Mouse (Mus musculus) myocyte (in vitro differentiated cells): ENCODE results near the gene Banp. TPM values are rescaled to one million over a fixed set of nuclear protein-coding genes. Genes with fewer than 3 reads are reported as not detected.

ENCODE experiments used
- H3K27me3 ChIP-seq: one replicate; pipeline ENCODE4 v1.6.1; 2011; ENCODE audit not compliant: control insufficient read depth, insufficient read depth, insufficient read length
- H3K36me3 ChIP-seq: one replicate; pipeline ENCODE4 v1.6.1; 2011; ENCODE audit not compliant: control insufficient read depth, insufficient read depth
- H3K4me2 ChIP-seq: one replicate; pipeline ENCODE4 v1.6.1; 2011; ENCODE audit warnings: low read depth, control low read depth
- H3K4me3 ChIP-seq: one replicate; pipeline ENCODE4 v1.5.1; 2011; ENCODE audit warnings: mild to moderate bottlenecking, control low read depth, moderate library complexity
- H3K79me2 ChIP-seq: one replicate; pipeline ENCODE4 v1.6.1; 2011; ENCODE audit not compliant: control insufficient read depth, insufficient read depth
- H3ac ChIP-seq: one replicate; pipeline ENCODE4 v1.6.1; 2011; ENCODE audit not compliant: control insufficient read depth, insufficient read length
- CEBPB ChIP-seq: IDR thresholded peaks from 2 replicates; pipeline ENCODE4 v1.6.1; 2011; ENCODE audit warnings: mild to moderate bottlenecking, moderate library complexity; ENCODE audit not compliant: poor library complexity, insufficient read depth, severe bottlenecking
- E2F4 ChIP-seq: IDR thresholded peaks from one replicate; pipeline ENCODE4 v1.6.1; 2011; ENCODE audit warnings: mild to moderate bottlenecking, control low read depth, moderate library complexity; ENCODE audit not compliant: insufficient read depth
- MAX ChIP-seq: IDR thresholded peaks from one replicate; pipeline ENCODE4 v1.6.1; 2011; ENCODE audit warnings: low read depth, mild to moderate bottlenecking, control low read depth
- MYOD1 ChIP-seq, 3 experiments: IDR thresholded peaks; one replicate each; pipeline ENCODE4 v1.6.1; 2011; ENCODE audit warnings: control low read depth in 2 of 3, low read depth in 2 of 3, mild to moderate bottlenecking in 2 of 3, moderate library complexity in 1 of 3; ENCODE audit not compliant: insufficient read length in 2 of 3, control insufficient read depth in 1 of 3
- MYOG ChIP-seq, 3 experiments: IDR thresholded peaks; one replicate each; pipeline ENCODE4 v1.6.1; 2011; ENCODE audit warnings: control low read depth in 2 of 3, low read depth in 2 of 3, mild to moderate bottlenecking in 2 of 3; ENCODE audit not compliant: insufficient read length in 2 of 3, control insufficient read depth in 1 of 3, insufficient read depth in 1 of 3
- POLR2A ChIP-seq: IDR thresholded peaks from one replicate; pipeline ENCODE4 v1.6.1; 2011; ENCODE audit warnings: low read depth, mild to moderate bottlenecking, control low read depth, moderate library complexity; ENCODE audit not compliant: insufficient read length
- POLR2AphosphoS2 ChIP-seq: IDR thresholded peaks from one replicate; pipeline ENCODE4 v1.6.1; 2011; ENCODE audit warnings: low read depth, control low read depth; ENCODE audit not compliant: insufficient read length
- REST ChIP-seq: IDR thresholded peaks from one replicate; pipeline ENCODE4 v1.6.1; 2011; ENCODE audit warnings: mild to moderate bottlenecking, control low read depth, moderate library complexity; ENCODE audit not compliant: insufficient read depth, insufficient read length
- SRF ChIP-seq: IDR thresholded peaks from one replicate; pipeline ENCODE4 v1.6.1; 2011; ENCODE audit warnings: low read depth; ENCODE audit not compliant: control insufficient read depth, insufficient read length
- TCF12 ChIP-seq: IDR thresholded peaks from one replicate; pipeline ENCODE4 v1.6.1; 2011; ENCODE audit warnings: mild to moderate bottlenecking, control low read depth; ENCODE audit not compliant: poor library complexity, insufficient read depth, severe bottlenecking
- TCF3 ChIP-seq: IDR thresholded peaks from one replicate; pipeline ENCODE4 v1.6.1; 2011; ENCODE audit warnings: low read depth, control low read depth; ENCODE audit not compliant: insufficient read length
- USF1 ChIP-seq: IDR thresholded peaks from one replicate; pipeline ENCODE4 v1.6.1; 2011; ENCODE audit warnings: low read depth, mild to moderate bottlenecking, control low read depth, moderate library complexity
- polyA plus RNA-seq: library from polyadenylated mRNA; unstranded; fragments of >200 nt; fragmentation: generic; extraction: Trizol; gene quantifications from one replicate; pipeline ENCODE4 v1.2.1, GENCODE M21; 2012; ENCODE audit warnings: missing spikeins

Gene Banp
- polyA plus RNA-seq, 1 experiment = 30.3 TPM

DNA sequence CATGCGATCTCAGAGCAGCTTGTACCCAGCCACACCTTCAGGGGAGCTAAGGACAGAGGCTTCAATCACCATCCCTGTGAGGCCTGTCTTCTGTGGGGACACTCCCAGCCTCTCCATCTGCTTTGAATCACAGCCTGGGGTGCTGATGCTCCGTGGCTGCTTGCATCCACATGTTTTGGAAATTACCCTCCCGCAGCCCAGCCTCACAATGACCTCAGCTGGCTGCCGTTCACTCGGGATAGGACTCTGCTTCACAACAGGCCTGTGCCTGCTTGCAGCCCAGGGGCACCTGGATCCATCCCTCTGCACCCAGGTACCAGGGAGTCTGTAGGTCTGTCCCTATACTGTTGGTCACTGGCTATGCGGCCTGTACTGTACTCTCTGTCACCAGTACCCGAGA, 114.8 kb downstream of the Banp start:
- H3K79me2 ChIP-seq = no peaks in the 10 kb centered on the region
- H3K36me3 ChIP-seq = no peaks in the 10 kb centered on the region
- H3K4me2 ChIP-seq = no peak overlapping the region
- no peak overlapping the region for H3K4me3 ChIP-seq
- no peaks in the 10 kb centered on the region for H3K27me3 ChIP-seq
- no peak overlapping the region for H3ac ChIP-seq
- TF ChIP-seq USF1 = no peak
- TF ChIP-seq SRF = no peak
- no peak for TF ChIP-seq MYOG (IDR thresholded peaks at IDR 0.05; ENCODE audit: control insufficient read depth in 1 of 3, insufficient read depth in 1 of 3, insufficient read length in 2 of 3, low read depth in 2 of 3)
- no peak for TF ChIP-seq POLR2A
- TF ChIP-seq CEBPB = no peak
- no peak for TF ChIP-seq TCF12
- no peak for TF ChIP-seq REST
- no peak for TF ChIP-seq TCF3
- no peak for TF ChIP-seq POLR2AphosphoS2
- TF ChIP-seq E2F4 = no peak
- no peak for TF ChIP-seq MAX
- no peak for TF ChIP-seq MYOD1 (IDR thresholded peaks at IDR 0.05; ENCODE audit: control insufficient read depth in 1 of 3, insufficient read length in 2 of 3, low read depth in 2 of 3)

DNA sequence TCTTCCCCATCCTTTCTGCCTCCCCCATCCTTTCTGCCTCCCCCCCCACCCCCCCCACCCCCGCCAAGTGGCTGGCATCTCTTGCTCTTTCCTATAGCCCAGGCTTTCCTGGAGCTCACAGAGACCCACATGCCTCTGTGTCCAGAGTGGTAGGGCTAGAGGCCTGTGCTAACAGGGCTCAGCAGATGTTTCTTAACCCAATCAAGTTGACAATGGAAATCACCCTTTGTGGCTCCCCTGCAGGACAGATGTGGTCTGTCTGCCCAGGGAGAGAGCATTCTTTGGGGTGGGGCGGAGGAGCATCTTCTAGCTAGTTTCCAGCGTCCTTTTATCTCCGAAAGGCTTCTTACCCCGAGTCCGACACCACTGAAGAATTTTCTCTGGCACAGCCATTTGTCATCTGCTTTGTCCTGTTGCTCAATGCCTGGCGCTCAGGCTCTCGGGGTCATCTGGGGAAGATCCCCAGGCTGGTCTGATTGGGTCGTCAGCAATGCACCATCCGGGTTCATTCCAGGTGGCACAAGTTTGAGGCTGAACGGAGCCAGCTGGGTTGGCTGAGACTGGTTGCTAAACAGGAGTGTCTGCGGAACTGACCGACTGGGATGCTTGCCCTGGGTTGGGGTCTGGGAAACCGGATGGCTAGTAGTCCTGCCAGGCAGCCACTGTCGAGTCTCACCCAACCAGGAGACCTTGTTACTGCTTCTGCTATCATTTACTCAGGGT, 118.4 kb downstream of the Banp start:
- no peak for TF ChIP-seq MYOG (IDR thresholded peaks at IDR 0.05; ENCODE audit: control insufficient read depth in 1 of 3, insufficient read depth in 1 of 3, insufficient read length in 2 of 3, low read depth in 2 of 3)
- TF ChIP-seq SRF = no peak
- TF ChIP-seq TCF12 = no peak
- TF ChIP-seq TCF3 = no peak
- TF ChIP-seq POLR2A = no peak
- TF ChIP-seq MAX = no peak
- TF ChIP-seq USF1 = no peak
- TF ChIP-seq MYOD1 (IDR thresholded peaks at IDR 0.05; ENCODE audit: control insufficient read depth in 1 of 3, insufficient read length in 2 of 3, low read depth in 2 of 3) = no peak
- TF ChIP-seq E2F4 = no peak
- no peak for TF ChIP-seq REST
- TF ChIP-seq CEBPB = no peak
- no peak for TF ChIP-seq POLR2AphosphoS2
- no peak overlapping the region for H3K4me3 ChIP-seq
- no peak overlapping the region for H3K4me2 ChIP-seq

GRCm38 (mm10) chr8:122068609-122069008, 119.1 kb downstream of the Banp start:
- no peaks in the 10 kb centered on the region for H3K36me3 ChIP-seq
- no peaks in the 10 kb centered on the region for H3K79me2 ChIP-seq
- H3K27me3 ChIP-seq = no peaks in the 10 kb centered on the region
- H3K4me2 ChIP-seq = no peak overlapping the region
- no peak overlapping the region for H3ac ChIP-seq
- no peak overlapping the region for H3K4me3 ChIP-seq
- TF ChIP-seq POLR2AphosphoS2 (no peak), SRF (no peak), USF1 (no peak), CEBPB (no peak), E2F4 (no peak), REST (no peak), MYOD1 (IDR thresholded peaks at IDR 0.05; ENCODE audit: control insufficient read depth in 1 of 3, insufficient read length in 2 of 3, low read depth in 2 of 3) (no peak), TCF3 (no peak), TCF12 (no peak), POLR2A (no peak), MYOG (IDR thresholded peaks at IDR 0.05; ENCODE audit: control insufficient read depth in 1 of 3, insufficient read depth in 1 of 3, insufficient read length in 2 of 3, low read depth in 2 of 3) (no peak), MAX (no peak)

More for the DNA sequence above, 118.4 kb downstream of the Banp start:
- H3K79me2 ChIP-seq = no peaks in the 10 kb centered on the region
- no peak overlapping the region for H3ac ChIP-seq
- H3K27me3 ChIP-seq = no peaks in the 10 kb centered on the region
- no peaks in the 10 kb centered on the region for H3K36me3 ChIP-seq

GRCm38 (mm10) chr8:122069281-122069680, 119.7 kb downstream of the Banp start:
- TF ChIP-seq MYOG (IDR thresholded peaks at IDR 0.05; ENCODE audit: control insufficient read depth in 1 of 3, insufficient read depth in 1 of 3, insufficient read length in 2 of 3, low read depth in 2 of 3) (no peak), E2F4 (no peak), MYOD1 (IDR thresholded peaks at IDR 0.05; ENCODE audit: control insufficient read depth in 1 of 3, insufficient read length in 2 of 3, low read depth in 2 of 3) (no peak)
- Histone ChIP-seq H3K27me3 (no peaks in the 10 kb centered on the region), H3ac (no peak overlapping the region), H3K4me3 (no peak overlapping the region), H3K4me2 (no peak overlapping the region), H3K79me2 (no peaks in the 10 kb centered on the region), H3K36me3 (no peaks in the 10 kb centered on the region)
